Mouse (Mus musculus): ENCODE measurements at regions not wholly inside any gene's neighbourhood (a gene's known extent, or its start where the extent isn't known, plus 50 kb on each side); places are given as distances from the start of the nearest gene placed in this dataset.

GRCm38 (mm10) chr4:153832151-153832550 is 124.9 kb upstream of the A430005L14Rik start:
- Histone ChIP-seq H3K9ac (ENCODE audit: low read depth, low read length) (no peak overlapping the region), H3K36me3 (ENCODE audit: control insufficient read depth, insufficient read depth, low read length) (no peaks in the 10 kb centered on the region), H3K27ac (no peak overlapping the region), H3K79me2 (replicated peaks; ENCODE audit: control insufficient read depth, insufficient read depth, low read length) (no peaks in the 10 kb centered on the region), H3K4me3 (no peak overlapping the region), H3K4me1 (ENCODE audit: control insufficient read depth, insufficient read depth, low read length) (no peaks in the 10 kb centered on the region), H3K27me3 (ENCODE audit: control insufficient read depth, insufficient read depth, low read length) (no peaks in the 10 kb centered on the region)
- DNase-seq: no peak
- intact Hi-C loops (cut with DNase I): no loop called here
- TF ChIP-seq CTCF (IDR thresholded peaks at IDR 0.05) (no peak), POLR2A (IDR thresholded peaks at IDR 0.05; ENCODE audit: insufficient read depth, low read depth, low read length) (no peak), EP300 (IDR thresholded peaks at IDR 0.05; ENCODE audit: insufficient read depth, low read depth, low read length) (no peak)
- WGBS: 46% methylated on average over 2 of the region's 2 CpGs

DNA sequence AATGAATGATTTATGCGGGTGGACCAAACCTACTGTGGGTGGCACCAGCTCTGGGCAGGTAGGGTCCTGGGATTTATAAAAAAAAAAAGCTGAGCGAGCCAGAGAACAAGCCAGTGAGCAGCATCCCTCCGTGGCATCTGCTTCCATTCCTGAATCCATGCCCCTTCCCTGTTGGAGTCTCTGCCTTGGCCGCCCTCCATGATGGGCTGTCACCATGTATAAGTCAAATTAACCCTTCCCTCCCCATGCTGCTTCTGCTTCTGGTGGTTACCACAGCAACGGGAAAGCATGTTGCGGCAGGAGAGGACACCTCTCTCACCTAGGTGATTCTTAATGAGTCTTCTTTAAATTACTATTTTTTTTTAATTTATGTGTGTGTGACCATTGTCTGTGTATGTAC is 112.3 kb upstream of the A430005L14Rik start:
- DNase-seq: no peak
- 77% methylated on average over 6 of the region's 6 CpGs for WGBS
- H3K27me3 ChIP-seq (ENCODE audit: control insufficient read depth, insufficient read depth, low read length): no peaks in the 10 kb centered on the region
- no peak for TF ChIP-seq CTCF (IDR thresholded peaks at IDR 0.05)
- no peak for TF ChIP-seq EP300 (IDR thresholded peaks at IDR 0.05; ENCODE audit: insufficient read depth, low read depth, low read length)
- no peak for TF ChIP-seq POLR2A (IDR thresholded peaks at IDR 0.05; ENCODE audit: insufficient read depth, low read depth, low read length)
- no peak overlapping the region for H3K9ac ChIP-seq (ENCODE audit: low read depth, low read length)
- no peaks in the 10 kb centered on the region for H3K79me2 ChIP-seq (replicated peaks; ENCODE audit: control insufficient read depth, insufficient read depth, low read length)
- no peaks in the 10 kb centered on the region for H3K36me3 ChIP-seq (ENCODE audit: control insufficient read depth, insufficient read depth, low read length)
- H3K27ac ChIP-seq: no peak overlapping the region
- no peak overlapping the region for H3K4me3 ChIP-seq
- intact Hi-C loops (cut with DNase I): no loop called here
- H3K4me1 ChIP-seq (ENCODE audit: control insufficient read depth, insufficient read depth, low read length): no peaks in the 10 kb centered on the region

GRCm38 (mm10) chr4:153848274-153848673 is 108.8 kb upstream of the A430005L14Rik start:
- no peaks in the 10 kb centered on the region for H3K27me3 ChIP-seq (ENCODE audit: control insufficient read depth, insufficient read depth, low read length)
- no peaks in the 10 kb centered on the region for H3K4me1 ChIP-seq (ENCODE audit: control insufficient read depth, insufficient read depth, low read length)
- no peaks in the 10 kb centered on the region for H3K79me2 ChIP-seq (replicated peaks; ENCODE audit: control insufficient read depth, insufficient read depth, low read length)
- H3K27ac ChIP-seq: no peak overlapping the region
- H3K9ac ChIP-seq (ENCODE audit: low read depth, low read length): no peak overlapping the region
- H3K36me3 ChIP-seq (ENCODE audit: control insufficient read depth, insufficient read depth, low read length): no peaks in the 10 kb centered on the region
- intact Hi-C loops (cut with DNase I): no loop called here
- no peak overlapping the region for H3K4me3 ChIP-seq
- TF ChIP-seq CTCF (IDR thresholded peaks at IDR 0.05) (no peak), EP300 (IDR thresholded peaks at IDR 0.05; ENCODE audit: insufficient read depth, low read depth, low read length) (no peak), POLR2A (IDR thresholded peaks at IDR 0.05; ENCODE audit: insufficient read depth, low read depth, low read length) (no peak)
- WGBS: 69% methylated on average over 3 of the region's 3 CpGs
- DNase-seq: no peak

- Histone ChIP-seq H3K79me2 (replicated peaks; ENCODE audit: control insufficient read depth, insufficient read depth, low read length) (no peaks in the 10 kb centered on the region), H3K9ac (ENCODE audit: low read depth, low read length) (no peak overlapping the region), H3K36me3 (ENCODE audit: control insufficient read depth, insufficient read depth, low read length) (no peaks in the 10 kb centered on the region), H3K4me3 (no peak overlapping the region), H3K27me3 (ENCODE audit: control insufficient read depth, insufficient read depth, low read length) (no peaks in the 10 kb centered on the region), H3K27ac (no peak overlapping the region), H3K4me1 (ENCODE audit: control insufficient read depth, insufficient read depth, low read length) (no peaks in the 10 kb centered on the region)
- no peak for TF ChIP-seq POLR2A (IDR thresholded peaks at IDR 0.05; ENCODE audit: insufficient read depth, low read depth, low read length)
- TF ChIP-seq CTCF (IDR thresholded peaks at IDR 0.05): no peak
- no peak for TF ChIP-seq EP300 (IDR thresholded peaks at IDR 0.05; ENCODE audit: insufficient read depth, low read depth, low read length)
- no peak for DNase-seq
- intact Hi-C loops (cut with DNase I): no loop called here
- 74% methylated on average over 11 of the region's 11 CpGs for WGBS
Observed at GRCm38 (mm10) chr4:153850186-153850585, 106.9 kb upstream of the A430005L14Rik start.

GRCm38 (mm10) chr4:153854084-153854747 is 102.8 kb upstream of the A430005L14Rik start:
- Histone ChIP-seq H3K79me2 (replicated peaks; ENCODE audit: control insufficient read depth, insufficient read depth, low read length) (no peaks in the 10 kb centered on the region), H3K4me1 (ENCODE audit: control insufficient read depth, insufficient read depth, low read length) (no peaks in the 10 kb centered on the region), H3K4me3 (no peak overlapping the region), H3K27me3 (ENCODE audit: control insufficient read depth, insufficient read depth, low read length) (no peaks in the 10 kb centered on the region), H3K27ac (no peak overlapping the region), H3K36me3 (ENCODE audit: control insufficient read depth, insufficient read depth, low read length) (no peaks in the 10 kb centered on the region), H3K9ac (ENCODE audit: low read depth, low read length) (no peak overlapping the region)
- WGBS: 62% methylated on average over 9 of the region's 9 CpGs
- TF ChIP-seq POLR2A (IDR thresholded peaks at IDR 0.05; ENCODE audit: insufficient read depth, low read depth, low read length) (no peak), CTCF (IDR thresholded peaks at IDR 0.05) (no peak), EP300 (IDR thresholded peaks at IDR 0.05; ENCODE audit: insufficient read depth, low read depth, low read length) (no peak)
- intact Hi-C loops (cut with DNase I): no loop called here
- DNase-seq: no peak

- intact Hi-C loops (cut with DNase I): no loop called here
Observed at GRCm38 (mm10) chr4:153854748-153855092, 102.3 kb upstream of the A430005L14Rik start.

More at GRCm38 (mm10) chr4:153854748-153855092, 102.3 kb upstream of the A430005L14Rik start:
- Histone ChIP-seq H3K79me2 (replicated peaks; ENCODE audit: control insufficient read depth, insufficient read depth, low read length) (no peaks in the 10 kb centered on the region), H3K27ac (no peak overlapping the region), H3K36me3 (ENCODE audit: control insufficient read depth, insufficient read depth, low read length) (no peaks in the 10 kb centered on the region), H3K4me1 (ENCODE audit: control insufficient read depth, insufficient read depth, low read length) (no peaks in the 10 kb centered on the region), H3K4me3 (no peak overlapping the region), H3K9ac (ENCODE audit: low read depth, low read length) (no peak overlapping the region), H3K27me3 (ENCODE audit: control insufficient read depth, insufficient read depth, low read length) (no peaks in the 10 kb centered on the region)
- WGBS: 39% methylated on average over 4 of the region's 4 CpGs
- no peak for DNase-seq
- TF ChIP-seq EP300 (IDR thresholded peaks at IDR 0.05; ENCODE audit: insufficient read depth, low read depth, low read length): no peak
- TF ChIP-seq POLR2A (IDR thresholded peaks at IDR 0.05; ENCODE audit: insufficient read depth, low read depth, low read length): no peak
- no peak for TF ChIP-seq CTCF (IDR thresholded peaks at IDR 0.05)
